Mouse (Mus musculus) limb, embryonic 14.5 days (tissue): ENCODE data around the gene B3galnt2. TPM values are rescaled to one million over a fixed set of nuclear protein-coding genes. Genes with fewer than 3 reads are reported as not detected.
"Not testable (repeated sequence)": the region's sequence is repeated elsewhere in the genome, so short reads cannot be mapped to it uniquely, and the experiment has no call there.

Experiments used
- ATAC-seq: fragments of 200-750 bp; cut with Nextera tagmentation; 2 replicates; pipeline ENCODE4 v1.8.0; 2017; ENCODE audit warnings: low read depth, moderate number of reproducible peaks, moderate TSS enrichment; ENCODE audit not compliant: low FRiP score
- DNase-seq: peaks from one replicate; pipeline ENCODE4 v3.0.0-alpha.2; 2015; ENCODE audit warnings: low spot score
- H3K27ac ChIP-seq: fragments of 300-500 bp; sonication (generic); replicated peaks from 2 replicates; pipeline ENCODE4 v1.5.1; 2014; ENCODE audit warnings: low read depth, mild to moderate bottlenecking, low read length, moderate library complexity, mixed read lengths
- H3K27me3 ChIP-seq: fragments of 300-500 bp; sonication (generic); 2 replicates; pipeline ENCODE4 v1.6.1; 2014; ENCODE audit warnings: low read length, mixed read lengths; ENCODE audit not compliant: control insufficient read depth, insufficient read depth
- H3K36me3 ChIP-seq: fragments of 300-500 bp; sonication (generic); 2 replicates; pipeline ENCODE4 v1.6.1; 2014; ENCODE audit warnings: mild to moderate bottlenecking, low read length, moderate library complexity, mixed read lengths; ENCODE audit not compliant: control insufficient read depth, insufficient read depth
- H3K4me1 ChIP-seq: fragments of 300-500 bp; sonication (generic); 2 replicates; pipeline ENCODE4 v1.6.1; 2014; ENCODE audit warnings: antibody characterized with exemption, low read length, mixed read lengths; ENCODE audit not compliant: control insufficient read depth, insufficient read depth
- H3K4me2 ChIP-seq: fragments of 300-500 bp; sonication (generic); replicated peaks from 2 replicates; pipeline ENCODE4 v1.6.1; 2014; ENCODE audit warnings: low read depth, mild to moderate bottlenecking, low read length, moderate library complexity; ENCODE audit not compliant: severe bottlenecking
- H3K4me3 ChIP-seq: fragments of 300-500 bp; sonication (generic); replicated peaks from 2 replicates; pipeline ENCODE4 v1.5.1; 2014; ENCODE audit warnings: low read length
- H3K9ac ChIP-seq: fragments of 300-500 bp; sonication (generic); 2 replicates; pipeline ENCODE4 v1.6.1; 2014; ENCODE audit warnings: mild to moderate bottlenecking, low read depth, low read length, moderate library complexity; ENCODE audit not compliant: severe bottlenecking
- H3K9me3 ChIP-seq: fragments of 300-500 bp; sonication (generic); 2 replicates; pipeline ENCODE4 v1.6.1; 2016; ENCODE audit warnings: low read length; ENCODE audit not compliant: control insufficient read depth
- POLR2A ChIP-seq: fragments of 200-500 bp; IDR thresholded peaks from 2 replicates; pipeline ENCODE4 v1.8.0; 2012; ENCODE audit warnings: inconsistent platforms, mild to moderate bottlenecking, moderate library complexity, borderline replicate concordance; ENCODE audit not compliant: insufficient read depth, insufficient read length; ENCODE audit errors: extremely low read depth
- WGBS: fragments of 180-500 bp; shearing (Covaris S2); extraction: QIAGEN DNeasy Blood & Tissue Kit; methylation state at CpG from one replicate; pipeline ENCODE4 v1.1.7; 2014; 5-methylcytosine and 5-hydroxymethylcytosine counted together
- polyA plus RNA-seq, 2 experiments: library from polyadenylated mRNA; depleted of rRNA in 1 of 2; stranded (reverse) in 1 of 2; unstranded in 1 of 2; fragments of >200 nt; fragmentation: Nextera tagmentation in 1 of 2; extraction: Ambion mirVana in 1 of 2; gene quantifications; 2 replicates each; pipeline versions ENCODE4 v1.2.1 to v1.2.3; 2012 to 2014

B3galnt2 gene
- polyA plus RNA-seq, 2 experiments = 38.1 to 56.6 TPM

DNA sequence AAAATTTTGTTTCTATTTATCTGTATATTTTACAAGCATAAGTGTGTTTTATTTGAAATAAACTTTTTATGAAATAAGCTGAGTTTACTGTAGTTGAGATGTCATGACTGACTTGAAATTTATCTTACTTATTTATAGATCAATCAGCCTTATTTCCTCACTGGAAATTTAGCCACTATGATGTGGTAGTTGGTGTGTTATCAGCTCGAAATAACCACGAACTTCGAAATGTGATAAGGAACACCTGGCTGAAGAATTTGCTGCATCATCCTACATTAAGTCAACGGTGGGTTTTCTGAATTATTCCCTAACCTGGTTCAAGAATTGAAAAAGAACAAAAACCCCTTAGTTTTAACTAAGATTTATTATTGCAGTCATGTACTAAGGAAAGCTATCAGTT lies 11.9 kb downstream of the B3galnt2 start:
- Histone ChIP-seq H3K4me1 (no peaks in the 10 kb centered on the region), H3K4me2 (no peak overlapping the region), H3K36me3 (0 out of 2 replicates have a peak, but pooled peaks cover 3% of the 10 kb centered on the region), H3K9me3 (no peaks in the 10 kb centered on the region), H3K4me3 (no peak overlapping the region), H3K9ac (no peak overlapping the region), H3K27ac (no peak overlapping the region), H3K27me3 (no peaks in the 10 kb centered on the region)
- ATAC-seq = no peak
- DNase-seq = no peak
- WGBS = 74% methylated on average over 4 of the region's 4 CpGs
- TF ChIP-seq POLR2A = no peak

DNA sequence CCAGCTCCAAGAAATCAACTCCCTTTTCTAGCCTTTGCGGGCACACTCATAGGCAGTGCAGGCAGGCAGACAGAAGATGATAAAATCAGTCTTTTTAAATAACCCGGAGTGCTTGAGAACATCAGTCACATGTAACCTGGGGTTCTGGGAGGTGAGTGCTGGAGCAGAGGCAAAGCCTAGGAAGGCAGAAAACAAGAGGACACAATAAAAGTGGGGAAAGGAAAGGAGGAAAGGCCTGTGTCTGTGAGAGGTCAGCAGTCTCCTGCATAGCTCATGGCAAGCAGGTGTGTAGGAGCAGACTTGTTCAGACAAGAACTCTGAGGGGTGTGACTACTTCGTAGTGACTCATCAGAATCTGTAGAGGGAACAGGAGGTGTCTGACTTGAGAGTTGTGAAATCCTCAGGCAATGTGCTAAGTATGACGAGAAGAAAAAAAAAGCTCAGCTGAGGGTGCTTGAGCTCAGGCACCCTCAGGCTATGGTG lies 14.4 kb downstream of the B3galnt2 start:
- peak; percentile 22 for DNase-seq
- Histone ChIP-seq H3K9ac (no peak overlapping the region), H3K9me3 (no peaks in the 10 kb centered on the region), H3K4me1 (no peaks in the 10 kb centered on the region), H3K27ac (no peak overlapping the region), H3K4me2 (no peak overlapping the region), H3K4me3 (no peak overlapping the region), H3K27me3 (no peaks in the 10 kb centered on the region), H3K36me3 (0 out of 2 replicates have a peak, but pooled peaks cover 3% of the 10 kb centered on the region)
- TF ChIP-seq POLR2A = no peak
- ATAC-seq = no peak
- WGBS = 80% methylated on average over 4 of the region's 4 CpGs

GRCm38 (mm10) chr13:13969796-13970195 lies 15.5 kb downstream of the B3galnt2 start:
- no peak for DNase-seq
- TF ChIP-seq POLR2A = no peak
- 90% methylated on average over 1 of the region's 1 CpGs for WGBS
- ATAC-seq = no peak
- Histone ChIP-seq H3K9me3 (no peaks in the 10 kb centered on the region), H3K27me3 (no peaks in the 10 kb centered on the region), H3K9ac (no peak overlapping the region), H3K4me1 (no peaks in the 10 kb centered on the region), H3K4me2 (no peak overlapping the region), H3K36me3 (peaks cover 5% of the 10 kb centered on the region; the same call in 1 of the 2 replicates), H3K4me3 (no peak overlapping the region), H3K27ac (no peak overlapping the region)

DNA sequence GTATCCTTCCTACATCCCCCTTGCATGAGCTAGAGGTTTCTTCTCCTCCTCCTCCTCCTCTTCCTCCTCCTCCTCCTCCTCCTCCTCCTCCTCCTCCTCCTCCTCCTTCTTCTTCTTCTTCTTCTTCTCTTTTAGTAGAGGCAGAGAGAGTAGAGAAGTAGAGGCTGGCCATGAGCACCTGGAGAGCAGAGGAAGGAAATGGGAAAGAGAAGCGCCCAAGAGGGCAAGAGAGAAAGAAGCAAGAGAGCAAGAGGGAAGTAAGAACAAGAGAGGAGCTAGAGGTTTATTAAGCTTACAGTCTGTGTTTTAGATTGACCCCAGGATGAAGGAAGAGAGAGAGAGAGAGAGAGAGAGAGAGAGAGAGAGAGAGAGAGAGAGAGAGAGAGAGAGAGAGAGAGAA lies 27.6 kb downstream of the B3galnt2 start:
- H3K4me2 ChIP-seq, H3K4me1 ChIP-seq, H3K27me3 ChIP-seq, H3K9ac ChIP-seq, H3K4me3 ChIP-seq, DNase-seq, H3K36me3 ChIP-seq, ATAC-seq, H3K9me3 ChIP-seq, H3K27ac ChIP-seq: not testable (repeated sequence)
- 81% methylated on average over 1 of the region's 1 CpGs for WGBS

DNA sequence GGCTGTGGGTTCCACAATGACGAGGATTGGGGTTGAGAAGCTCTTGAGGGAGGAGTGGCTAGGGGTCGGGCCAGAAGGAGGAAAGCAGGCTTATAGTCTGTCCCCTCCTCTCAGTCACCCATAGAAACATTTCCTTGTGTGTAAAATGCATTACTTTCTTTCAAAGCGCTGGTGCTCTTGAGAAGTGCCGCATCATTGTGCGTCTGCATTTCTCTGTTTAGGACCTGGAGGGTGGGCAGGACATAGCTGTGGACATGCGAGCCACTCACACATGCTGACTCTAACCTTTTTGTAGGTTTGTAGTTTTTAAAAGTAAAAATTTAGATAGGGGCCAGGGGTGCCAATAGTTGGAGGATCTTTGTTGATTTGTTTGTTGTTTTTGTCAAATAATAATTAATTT lies 29.3 kb downstream of the B3galnt2 start:
- ATAC-seq (no peak), DNase-seq (no peak)
- no peak for TF ChIP-seq POLR2A
- H3K27me3 ChIP-seq = no peaks in the 10 kb centered on the region
- H3K4me2 ChIP-seq = no peak overlapping the region
- H3K9ac ChIP-seq = no peak overlapping the region
- WGBS = 90% methylated on average over 6 of the region's 6 CpGs
- H3K4me3 ChIP-seq = no peak overlapping the region
- no peaks in the 10 kb centered on the region for H3K4me1 ChIP-seq
- H3K9me3 ChIP-seq = no peaks in the 10 kb centered on the region
- peaks cover 5% of the 10 kb centered on the region for H3K36me3 ChIP-seq
- H3K27ac ChIP-seq = no peak overlapping the region

GRCm38 (mm10) chr13:13989135-13989534 lies 34.9 kb downstream of the B3galnt2 start:
- Histone ChIP-seq H3K27me3 (no peaks in the 10 kb centered on the region), H3K9ac (no peak overlapping the region), H3K4me3 (no peak overlapping the region), H3K27ac (no peak overlapping the region), H3K9me3 (no peaks in the 10 kb centered on the region), H3K4me2 (no peak overlapping the region), H3K4me1 (no peaks in the 10 kb centered on the region), H3K36me3 (peaks cover 24% of the 10 kb centered on the region)
- DNase-seq (no peak), ATAC-seq (no peak)
- 86% methylated on average over 2 of the region's 2 CpGs for WGBS
- no peak for TF ChIP-seq POLR2A
